Mouse (Mus musculus) erythroblast, embryonic 14.5 days (primary cell): ENCODE measurements at regions not wholly inside any gene's neighbourhood (a gene's known extent, or its start where the extent isn't known, plus 50 kb on each side); places are given as distances from the start of the nearest gene placed in this dataset.

ENCODE experiments used
- GATA1 ChIP-seq: IDR thresholded peaks from 2 replicates; pipeline ENCODE4 v1.6.1; 2012; ENCODE audit warnings: low read length, inconsistent platforms, mixed read lengths
- TAL1 ChIP-seq: IDR thresholded peaks from 3 replicates; pipeline ENCODE4 v1.6.1; 2012; ENCODE audit warnings: low read length, inconsistent platforms, mixed read lengths

- TF ChIP-seq TAL1 = no peak
- no peak for TF ChIP-seq GATA1
Observed at GRCm38 (mm10) chr7:73269626-73270025, 105.7 kb upstream of the Rgma start.
